ENCODE assay signal across 18 mouse cellular contexts in the genomic region with DNA sequence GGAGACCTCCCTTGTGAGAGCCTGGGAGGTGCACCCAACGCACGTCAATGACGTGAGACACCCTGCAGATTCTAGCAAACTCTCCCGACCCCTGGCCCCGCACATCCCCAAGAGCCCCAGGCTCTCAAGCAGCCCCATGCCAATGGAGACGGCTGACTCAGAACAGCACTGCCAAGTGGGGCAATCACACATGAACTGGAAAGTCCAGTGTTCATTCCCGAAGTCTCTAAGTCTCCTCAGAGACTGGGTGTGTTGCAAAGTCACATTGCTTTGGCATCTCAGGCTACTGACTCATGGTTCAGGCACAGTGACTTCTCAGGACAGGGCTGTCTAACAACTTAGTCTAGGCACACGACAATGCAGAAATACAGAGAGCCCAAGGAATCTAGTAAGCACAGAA.
DNase-seq lines count a peak whose midpoint lies in the region; ATAC-seq and TF ChIP-seq lines count a peak whose summit lies in the region.
"Had no signal": no experiment of that assay in that cellular context is flagged by ENCODE, and none has a peak within 500 bp of the region (broad histone marks: within the 10 kb centered on the region; RNA-seq: fewer than 3 reads in every experiment).

No protein-coding gene starts in this region.

- ATAC-seq in heart, embryonic 11.5 days (replicated peaks; ENCODE audit: insufficient number of reproducible peaks, low FRiP score, low TSS enrichment), result no peak
- ATAC-seq in Patski, result peak; percentile 80
- ATAC-seq: CD4-positive, CD25-positive, alpha-beta regulatory T cell, adult 4 months; forebrain, embryonic 16.5 days; intestine, postnatal 0 days had no signal

- peaks cover 6% of the 10 kb centered on the region for H3K36me3 ChIP-seq in heart, adult 2 months (ENCODE audit: control insufficient read depth, insufficient read depth, low read length)
- H3K36me3 ChIP-seq in heart, embryonic 11.5 days (ENCODE audit: control insufficient read depth, insufficient read depth, low read length), result no peaks in the 10 kb centered on the region
- H3K36me3 ChIP-seq in forebrain, embryonic 10.5 days (replicated peaks), result peaks cover 14% of the 10 kb centered on the region

- POLR2A ChIA-PET in Patski (lab: Charles Lee), result interaction anchor here (1.6 kb wide), 1 partner anchor 12 kb away, joined by 11 read pairs; no protein-coding TSS in a partner anchor

- no peak for TF ChIP-seq CTCF in heart, adult 2 months (IDR thresholded peaks at IDR 0.05)
- TF ChIP-seq CTCF in Patski (IDR thresholded peaks at IDR 0.05), result no peak

- TF ChIP-seq POLR2A in heart, adult 2 months (IDR thresholded peaks at IDR 0.05; ENCODE audit: insufficient read depth, low read depth, low read length), result no peak

- H3K9ac ChIP-seq in heart, adult 2 months (ENCODE audit: low read depth, low read length), result no peak overlapping the region
- H3K9ac ChIP-seq in heart, embryonic 11.5 days (ENCODE audit: low read depth, low read length), result no peak overlapping the region
- H3K9ac ChIP-seq: embryonic facial prominence, embryonic 15.5 days; hindbrain, embryonic 14.5 days; midbrain, embryonic 12.5 days had no signal

- H3K27me3 ChIP-seq in heart, adult 2 months (ENCODE audit: control insufficient read depth, insufficient read depth, low read length), result no peaks in the 10 kb centered on the region
- H3K27me3 ChIP-seq in heart, embryonic 11.5 days (ENCODE audit: control insufficient read depth, insufficient read depth, low read length), result no peaks in the 10 kb centered on the region
- H3K27me3 ChIP-seq in Patski, result no peaks in the 10 kb centered on the region
- H3K27me3 ChIP-seq in forebrain, embryonic 10.5 days (ENCODE audit: poor library complexity, severe bottlenecking), result no peaks in the 10 kb centered on the region
- H3K27me3 ChIP-seq: embryonic facial prominence, embryonic 15.5 days had no signal

- intact Hi-C loops in heart, adult 2 months (cut with DNase I), result no loop called here
- intact Hi-C loops in heart, postnatal 25 days (cut with DNase I), result no loop called here

- peak overlapping the region; percentile 44 for H3K27ac ChIP-seq in heart, adult 2 months
- H3K27ac ChIP-seq in heart, embryonic 11.5 days (ENCODE audit: low read depth, low read length), result no peak overlapping the region
- H3K27ac ChIP-seq in brown adipose tissue, adult 24 weeks (replicated peaks; ENCODE audit: low read depth, low read length), result peak overlapping the region; percentile 93
- no peak overlapping the region for H3K27ac ChIP-seq in forebrain, embryonic 10.5 days
- H3K27ac ChIP-seq: embryonic facial prominence, embryonic 15.5 days; hindbrain, embryonic 14.5 days; kidney, postnatal 0 days; macrophage; midbrain, embryonic 12.5 days had no signal

- H3K4me3 ChIP-seq in heart, adult 2 months, result no peak overlapping the region
- H3K4me3 ChIP-seq in heart, embryonic 11.5 days (ENCODE audit: low read depth, low read length), result no peak overlapping the region
- no peak overlapping the region for H3K4me3 ChIP-seq in brown adipose tissue, adult 24 weeks (ENCODE audit: insufficient read depth, low read depth, low read length)
- H3K4me3 ChIP-seq in forebrain, embryonic 10.5 days, result no peak overlapping the region
- H3K4me3 ChIP-seq: embryonic facial prominence, embryonic 15.5 days; midbrain, embryonic 12.5 days had no signal

- CTCF ChIA-PET in Patski (lab: Charles Lee), result no interaction called here

- TF ChIP-seq EP300 in heart, adult 2 months (IDR thresholded peaks at IDR 0.05; ENCODE audit: insufficient read depth, low read depth, low read length), result no peak

- WGBS in heart, adult 2 months, result 64% methylated on average over 8 of the region's 8 CpGs
- 88% methylated on average over 8 of the region's 8 CpGs for WGBS in heart, embryonic 11.5 days (ENCODE audit: insufficient replicate concordance)
- 88% methylated on average over 8 of the region's 8 CpGs for WGBS in forebrain, embryonic 10.5 days

- H3K79me2 ChIP-seq in heart, adult 2 months (replicated peaks; ENCODE audit: control insufficient read depth, insufficient read depth, low read length), result no peaks in the 10 kb centered on the region

- no peak overlapping the region for H3K4me2 ChIP-seq in heart, embryonic 11.5 days
- H3K4me2 ChIP-seq: embryonic facial prominence, embryonic 15.5 days; hindbrain, embryonic 14.5 days; midbrain, embryonic 12.5 days had no signal

- H3K4me1 ChIP-seq in heart, adult 2 months (ENCODE audit: control insufficient read depth, insufficient read depth, low read length), result peaks cover 21% of the 10 kb centered on the region
- 0 out of 2 replicates have a peak, but pooled peaks cover 6% of the 10 kb centered on the region for H3K4me1 ChIP-seq in heart, embryonic 11.5 days (ENCODE audit: control insufficient read depth, insufficient read depth, low read length)
- H3K4me1 ChIP-seq in brown adipose tissue, adult 24 weeks (ENCODE audit: control insufficient read depth, insufficient read depth, insufficient read length, low read length), result peaks cover 21% of the 10 kb centered on the region
- H3K4me1 ChIP-seq in forebrain, embryonic 10.5 days, result peaks cover 4% of the 10 kb centered on the region; the same call in 1 of the 2 replicates
- H3K4me1 ChIP-seq: midbrain, embryonic 12.5 days had no signal

- 0 out of 2 replicates have a peak, but pooled peaks cover 2% of the 10 kb centered on the region for H3K9me3 ChIP-seq in heart, embryonic 11.5 days (replicated peaks; ENCODE audit: control insufficient read depth, low read length)
- H3K9me3 ChIP-seq in forebrain, embryonic 10.5 days, result peaks cover 3% of the 10 kb centered on the region; the same call in 1 of the 2 replicates
- H3K9me3 ChIP-seq: midbrain, embryonic 12.5 days had no signal

- peak; percentile 53 to 73 for DNase-seq in heart, adult 2 months
- peak; percentile 74 for DNase-seq in Patski (ENCODE audit: low read depth, low spot score)
- DNase-seq in heart, postnatal 25 days (ENCODE audit: low spot score), result peak; percentile 55
- no peak for DNase-seq in forebrain, embryonic 10.5 days (ENCODE audit: extremely low spot score, low spot score)
- no peak for DNase-seq in urinary bladder, postnatal 4 days (ENCODE audit: low spot score in 2 of 2)
- DNase-seq: cerebellum, adult 8-10 months; liver; lung, adult 18-20 months had no signal

- in situ Hi-C loops in Patski (cut with MboI; ENCODE audit: low pct_unique_long_range_greater_than_20kb), result no loop called here

Comparison
In these comparisons a context has a peak if more than half of its experiments do, and no peak if none do; other contexts are left out.
1. H3K27ac ChIP-seq: peak in heart, adult 2 months (single experiment) and brown adipose tissue, adult 24 weeks (single experiment); none in heart, embryonic 11.5 days (single experiment) and forebrain, embryonic 10.5 days (single experiment).
2. DNase-seq: peak in heart, adult 2 months (2 of 2), Patski (single experiment) and heart, postnatal 25 days (single experiment); none in forebrain, embryonic 10.5 days (single experiment) and urinary bladder, postnatal 4 days (0 of 2).